Mouse (Mus musculus): ENCODE results near the gene Plin3. TPM values are rescaled to one million over a fixed set of nuclear protein-coding genes. Genes with fewer than 3 reads are reported as not detected.
A peak's percentile ranks its signal among the peaks of the same experiment; 100 is the strongest.

The Plin3 gene
- polyA plus RNA-seq, 1 experiment from 2014 or later, result 94.2 TPM

DNA sequence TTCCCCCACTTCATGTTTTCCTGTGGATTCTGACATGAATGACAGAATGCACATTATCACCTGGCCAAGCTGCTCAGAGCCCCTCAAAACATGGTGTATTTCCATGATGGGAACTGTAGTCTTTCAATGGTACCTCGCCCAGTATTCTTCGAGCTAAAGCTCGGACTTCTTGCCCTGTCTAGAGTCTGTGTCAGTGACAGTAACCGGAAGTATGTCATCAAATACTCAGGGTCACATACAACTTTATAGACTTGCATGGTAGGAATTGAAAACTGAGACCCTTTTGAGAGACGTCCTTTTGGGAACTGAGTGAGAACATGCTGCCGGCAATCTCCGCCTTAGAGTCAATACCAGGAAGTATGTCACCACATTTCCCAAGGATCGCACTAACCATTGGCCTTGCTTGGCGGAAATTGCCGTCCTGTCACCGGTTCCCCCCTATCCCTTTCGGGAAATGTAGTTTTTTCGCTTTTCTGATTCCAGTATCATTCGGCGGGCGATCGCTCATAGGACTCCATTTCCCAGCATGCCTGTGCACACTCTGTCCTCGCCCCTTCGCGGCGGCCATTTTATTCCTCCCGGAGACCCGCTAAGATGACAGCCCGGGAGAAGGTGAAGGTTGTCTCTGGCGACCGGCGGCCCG, 36.3 kb downstream of the Plin3 start, which contains the start of gene Fem1a:
Fem1a (plus strand) TSS at position 572 of the 643 bp plus-strand sequence.
- Histone ChIP-seq H3K9me3 (no peaks in the 10 kb centered on the region), H3K4me2 (peak within 1 kb of the TSS; percentile 96), H3K9ac (peak within 1 kb of the TSS; percentile 51), H3K27ac (peak within 1 kb of the TSS; percentile 96), H3K4me1 (peaks cover 49% of the 10 kb centered on the region), H3K27me3 (no peaks in the 10 kb centered on the region), H3K4me3 (peak within 1 kb of the TSS; percentile 66), H3K36me3 (peaks cover 32% of the 10 kb centered on the region)
- peak; percentile 93 for ATAC-seq (ENCODE audit: insufficient number of reproducible peaks, low FRiP score, low TSS enrichment, low read depth)
- WGBS, result under 1% methylated on average over 28 of the region's 28 CpGs

DNA sequence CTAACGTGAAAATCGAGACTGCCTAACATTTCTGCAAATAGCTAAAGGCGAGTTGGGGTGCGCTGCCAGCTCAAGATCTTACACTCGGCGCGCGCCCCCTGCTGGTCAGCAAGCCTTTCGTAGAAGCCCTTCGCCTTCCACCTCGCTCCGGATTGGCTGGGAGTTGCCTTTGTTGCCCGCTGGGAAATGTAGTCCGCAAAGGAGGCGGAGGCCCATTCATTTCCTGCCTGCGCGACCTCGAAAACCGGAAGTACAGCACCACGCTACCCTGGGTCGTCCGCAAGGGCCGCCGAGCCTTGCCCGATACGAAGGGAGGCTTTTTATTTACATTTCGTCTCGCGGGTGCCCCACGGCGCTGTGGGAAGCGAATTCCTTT, 36.8 kb downstream of the Plin3 start:
- peak overlapping the region; percentile 62 for H3K4me2 ChIP-seq
- WGBS, result under 1% methylated on average over 32 of the region's 32 CpGs
- peaks cover 27% of the 10 kb centered on the region for H3K36me3 ChIP-seq
- H3K4me3 ChIP-seq, result peak overlapping the region; percentile 66
- ATAC-seq (ENCODE audit: insufficient number of reproducible peaks, low FRiP score, low TSS enrichment, low read depth), result peak; percentile 89
- H3K27me3 ChIP-seq, result no peaks in the 10 kb centered on the region
- H3K9ac ChIP-seq, result no peak overlapping the region
- peak overlapping the region; percentile 96 for H3K27ac ChIP-seq
- H3K9me3 ChIP-seq, result no peaks in the 10 kb centered on the region
- peaks cover 47% of the 10 kb centered on the region for H3K4me1 ChIP-seq

DNA sequence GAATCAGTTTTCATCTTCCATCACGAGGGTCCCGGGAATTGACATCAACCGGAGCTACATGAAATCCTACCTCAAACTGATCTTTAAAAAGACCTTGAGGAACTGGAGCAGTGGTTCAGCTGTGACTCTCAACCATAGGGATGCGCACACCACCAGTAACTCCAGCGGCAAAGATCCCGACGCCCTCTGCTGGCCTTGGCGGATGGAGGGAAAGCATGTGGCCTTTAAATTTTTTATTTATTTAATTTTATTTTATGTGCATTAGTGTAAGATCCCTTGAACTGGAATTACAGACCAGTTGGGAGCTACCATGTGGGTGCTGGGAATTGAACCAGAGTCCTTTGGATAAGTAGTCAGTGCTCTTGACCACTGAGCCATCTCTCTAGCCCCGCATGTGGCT, 37.2 kb downstream of the Plin3 start:
- H3K4me2 ChIP-seq, result peak overlapping the region; percentile 34
- WGBS, result 16% methylated on average over 9 of the region's 9 CpGs
- 0 out of 2 replicates have a peak, but pooled peaks have one; percentile 12 for ATAC-seq (ENCODE audit: insufficient number of reproducible peaks, low FRiP score, low TSS enrichment, low read depth)

DNA sequence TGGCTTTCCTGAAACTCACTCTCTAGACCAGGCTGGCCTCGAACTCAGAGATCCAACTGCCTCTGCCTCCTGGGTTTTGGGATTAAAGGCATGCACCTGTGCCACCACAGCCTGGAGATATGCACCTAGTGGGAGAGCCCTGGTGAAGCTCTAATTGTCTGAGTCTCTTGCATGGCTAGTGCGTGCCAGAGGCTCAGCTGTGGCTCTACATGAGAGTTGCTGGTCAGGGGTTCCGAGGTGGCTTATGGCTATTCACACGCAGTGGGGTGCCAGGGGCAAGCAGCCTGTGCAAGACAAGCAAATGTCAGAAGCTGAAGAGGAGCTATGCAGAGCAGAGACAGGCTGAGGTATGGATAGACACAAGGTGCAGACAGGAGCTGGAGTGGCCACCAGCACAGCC, 38.0 kb downstream of the Plin3 start:
- no peak for ATAC-seq (ENCODE audit: insufficient number of reproducible peaks, low FRiP score, low TSS enrichment, low read depth)
- WGBS, result 79% methylated on average over 4 of the region's 4 CpGs
- no peak overlapping the region for H3K27ac ChIP-seq
- no peaks in the 10 kb centered on the region for H3K9me3 ChIP-seq
- H3K4me3 ChIP-seq, result no peak overlapping the region
- no peak overlapping the region for H3K9ac ChIP-seq
- H3K4me2 ChIP-seq, result no peak overlapping the region
- H3K27me3 ChIP-seq, result no peaks in the 10 kb centered on the region
- H3K4me1 ChIP-seq, result peaks cover 37% of the 10 kb centered on the region
- H3K36me3 ChIP-seq, result peaks cover 16% of the 10 kb centered on the region

More for the DNA sequence above, 37.2 kb downstream of the Plin3 start:
- H3K9me3 ChIP-seq, result no peaks in the 10 kb centered on the region
- H3K27me3 ChIP-seq, result no peaks in the 10 kb centered on the region
- peaks cover 23% of the 10 kb centered on the region for H3K36me3 ChIP-seq
- peak overlapping the region; percentile 83 for H3K27ac ChIP-seq
- peak overlapping the region; percentile 66; the same call in 1 of the 2 replicates for H3K4me3 ChIP-seq
- H3K9ac ChIP-seq, result no peak overlapping the region
- H3K4me1 ChIP-seq, result peaks cover 44% of the 10 kb centered on the region

DNA sequence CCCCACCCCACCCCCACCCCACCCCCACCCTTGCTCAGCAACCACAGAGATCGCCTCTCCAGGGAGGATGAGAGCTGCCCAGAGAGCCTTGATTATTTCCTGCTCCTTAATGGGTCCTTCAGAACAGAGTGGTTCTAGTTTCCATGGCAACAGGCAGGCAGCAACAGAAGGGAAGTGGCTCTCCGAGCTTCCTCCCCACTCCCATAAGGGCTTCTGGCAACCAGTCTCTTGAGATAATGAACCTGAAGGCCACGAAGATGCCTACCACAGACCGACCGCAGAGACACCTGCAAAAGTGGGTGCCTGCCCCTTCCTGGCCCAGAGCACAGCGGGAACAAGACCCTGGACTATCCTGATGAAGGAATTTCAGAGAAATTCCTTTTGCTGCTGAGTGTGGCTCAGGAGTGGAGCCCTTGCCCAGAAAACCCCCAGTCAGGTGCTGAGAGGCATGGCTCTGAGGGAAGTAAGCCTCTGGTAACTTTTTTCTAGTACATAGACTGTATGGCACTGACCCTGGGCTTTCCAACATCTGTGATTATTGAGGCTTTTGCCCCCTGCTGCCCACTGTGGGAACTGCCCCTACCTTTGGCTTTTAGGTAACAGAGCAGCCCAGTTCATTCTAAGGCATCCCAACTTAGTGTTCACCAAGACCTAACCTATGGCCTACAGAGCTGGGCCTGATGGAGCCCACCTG, 41.4 kb downstream of the Plin3 start:
- H3K9me3 ChIP-seq, result no peaks in the 10 kb centered on the region
- H3K4me3 ChIP-seq, result no peak overlapping the region
- H3K36me3 ChIP-seq, result no peaks in the 10 kb centered on the region
- no peak overlapping the region for H3K27ac ChIP-seq
- no peak for ATAC-seq (ENCODE audit: insufficient number of reproducible peaks, low FRiP score, low TSS enrichment, low read depth)
- H3K4me1 ChIP-seq, result peaks cover 12% of the 10 kb centered on the region; the same call in 1 of the 2 replicates
- H3K27me3 ChIP-seq, result no peaks in the 10 kb centered on the region
- whole genome bisulfite sequencing, result 23% methylated on average over 6 of the region's 6 CpGs
- H3K4me2 ChIP-seq, result no peak overlapping the region
- H3K9ac ChIP-seq, result no peak overlapping the region

DNA sequence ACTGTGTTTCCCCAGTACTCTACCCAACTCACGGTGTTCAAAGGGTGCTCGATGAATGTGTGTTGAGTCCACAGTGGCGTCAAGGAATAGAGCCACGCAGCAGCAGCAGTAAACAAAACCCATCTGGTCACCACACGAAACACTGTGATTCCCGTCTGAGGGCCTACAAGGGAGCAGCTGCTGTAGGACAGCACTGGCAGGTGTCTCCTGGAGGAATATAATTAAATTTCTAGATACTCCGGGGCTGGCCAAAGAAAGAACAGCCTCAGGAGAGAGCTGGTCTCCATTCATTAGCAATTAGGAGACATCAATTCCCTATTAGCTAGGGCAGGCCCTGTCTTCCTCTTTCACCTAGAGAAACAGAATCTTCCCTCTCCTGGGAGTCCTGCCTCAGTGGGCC, 47.1 kb downstream of the Plin3 start:
- no peaks in the 10 kb centered on the region for H3K9me3 ChIP-seq
- 55% methylated on average over 7 of the region's 7 CpGs for WGBS
- H3K9ac ChIP-seq, result no peak overlapping the region
- H3K27me3 ChIP-seq, result peaks cover 11% of the 10 kb centered on the region
- H3K27ac ChIP-seq, result no peak overlapping the region
- no peak overlapping the region for H3K4me2 ChIP-seq
- 0 out of 2 replicates have a peak, but pooled peaks cover 2% of the 10 kb centered on the region for H3K4me1 ChIP-seq
- H3K36me3 ChIP-seq, result no peaks in the 10 kb centered on the region
- no peak for ATAC-seq (ENCODE audit: insufficient number of reproducible peaks, low FRiP score, low TSS enrichment, low read depth)
- H3K4me3 ChIP-seq, result no peak overlapping the region

DNA sequence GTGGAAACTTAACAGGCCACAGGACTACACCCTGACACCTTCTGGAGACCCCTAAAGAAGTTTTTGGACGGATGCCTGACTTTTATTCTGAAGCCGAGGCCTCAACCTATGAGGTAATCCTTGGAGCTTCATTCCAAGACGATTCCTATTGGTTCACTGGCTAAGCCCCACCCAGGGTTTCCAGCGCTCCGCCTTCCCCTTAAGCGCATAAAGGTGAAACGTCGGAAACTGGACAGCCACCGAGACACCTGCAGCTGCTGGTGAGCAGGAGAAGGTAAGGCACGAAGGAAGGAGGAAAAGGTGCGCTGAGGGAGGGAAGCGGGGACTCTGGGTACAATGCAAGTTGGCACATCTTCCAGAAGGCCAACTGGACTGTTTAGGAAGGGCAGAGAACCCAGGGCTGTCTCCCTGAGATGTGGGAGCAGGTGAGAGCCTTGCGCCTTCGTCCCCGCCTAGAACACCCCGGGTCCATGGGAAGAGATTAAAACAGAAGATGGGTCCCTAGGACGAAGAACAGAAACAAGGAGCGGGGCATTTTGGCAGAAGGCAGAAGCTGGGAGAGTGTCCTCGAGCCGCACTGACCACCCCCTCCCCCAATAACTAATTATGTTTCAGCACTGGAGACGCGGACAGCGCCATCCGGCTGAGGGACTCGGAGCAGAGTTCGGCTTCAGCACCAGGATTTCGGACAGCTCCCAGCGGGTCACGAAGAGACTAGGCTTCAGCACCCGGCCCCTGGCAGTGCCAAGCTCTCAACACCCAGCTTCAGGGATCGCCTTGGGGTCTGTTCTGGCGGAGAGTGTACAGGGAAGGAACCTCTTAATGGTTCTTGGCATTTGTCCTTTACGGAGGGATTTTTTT, 50.9 kb downstream of the Plin3 start:
- Histone ChIP-seq H3K4me1 (0 out of 2 replicates have a peak, but pooled peaks cover 2% of the 10 kb centered on the region), H3K4me2 (no peak overlapping the region), H3K9ac (no peak overlapping the region), H3K9me3 (no peaks in the 10 kb centered on the region), H3K36me3 (no peaks in the 10 kb centered on the region), H3K27me3 (peaks cover 11% of the 10 kb centered on the region), H3K27ac (no peak overlapping the region), H3K4me3 (no peak overlapping the region)
- ATAC-seq (ENCODE audit: insufficient number of reproducible peaks, low FRiP score, low TSS enrichment, low read depth), result peak; percentile 19; the same call in 1 of the 2 replicates
- 1% methylated on average over 33 of the region's 33 CpGs for WGBS

DNA sequence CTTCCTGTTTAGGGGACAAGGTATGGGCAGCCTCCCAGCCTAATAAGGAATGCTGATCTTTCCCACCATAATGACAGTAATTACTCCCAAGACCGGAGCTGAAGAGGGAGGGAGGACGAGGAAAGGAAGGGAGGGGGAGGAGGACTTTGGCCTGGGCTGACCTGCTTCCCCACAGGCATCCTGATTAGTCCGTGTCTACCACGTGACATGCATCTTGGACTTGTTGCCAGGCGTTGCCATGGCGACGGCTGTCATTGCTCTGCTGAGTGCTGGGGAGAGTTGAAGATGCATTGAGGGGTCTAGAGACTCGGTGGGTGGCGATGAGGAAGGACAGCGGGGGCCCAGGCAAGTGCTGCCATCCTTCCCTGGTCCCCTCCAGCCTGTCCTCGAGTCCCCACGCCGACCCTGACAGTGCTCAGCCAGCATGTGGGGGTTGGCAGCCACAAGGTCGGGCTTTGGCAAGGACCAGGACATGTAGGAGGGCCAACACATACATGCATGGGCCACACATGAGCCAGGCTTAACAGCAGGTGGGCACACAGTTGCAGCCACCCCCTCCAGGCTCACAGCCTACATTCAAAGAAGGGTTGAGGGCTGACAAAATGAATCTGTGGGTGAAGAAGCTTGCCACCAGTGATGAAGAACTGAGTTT, 58.7 kb downstream of the Plin3 start:
- Histone ChIP-seq H3K9ac (no peak overlapping the region), H3K4me2 (no peak overlapping the region), H3K27me3 (peaks cover 9% of the 10 kb centered on the region; the same call in 1 of the 2 replicates), H3K4me1 (peaks cover 3% of the 10 kb centered on the region; the same call in 1 of the 2 replicates), H3K27ac (no peak overlapping the region), H3K36me3 (no peaks in the 10 kb centered on the region), H3K4me3 (no peak overlapping the region), H3K9me3 (no peaks in the 10 kb centered on the region)
- ATAC-seq (ENCODE audit: insufficient number of reproducible peaks, low FRiP score, low TSS enrichment, low read depth), result no peak
- WGBS, result 4% methylated on average over 14 of the region's 14 CpGs

DNA sequence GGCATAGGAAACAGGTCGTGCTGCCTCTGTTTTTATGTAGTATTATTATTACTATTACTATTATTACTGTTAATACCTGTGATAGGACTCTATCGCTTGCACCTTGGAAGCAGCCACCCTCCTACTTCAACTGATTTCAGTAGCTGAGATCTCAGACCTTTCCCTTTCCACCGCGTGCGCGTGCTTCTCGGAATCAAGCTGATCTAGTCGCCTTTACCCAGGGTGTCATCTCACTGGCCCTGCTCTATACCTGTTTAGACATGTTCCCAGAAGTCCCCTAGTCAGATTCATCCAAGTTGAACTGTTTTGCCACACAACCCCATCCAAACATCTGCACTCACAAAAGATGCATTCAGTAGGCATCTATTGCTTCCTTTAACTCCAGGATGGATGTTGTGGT, 59.3 kb downstream of the Plin3 start:
- no peak overlapping the region for H3K4me2 ChIP-seq
- H3K4me1 ChIP-seq, result peaks cover 3% of the 10 kb centered on the region; the same call in 1 of the 2 replicates
- peaks cover 9% of the 10 kb centered on the region; the same call in 1 of the 2 replicates for H3K27me3 ChIP-seq
- no peak overlapping the region for H3K9ac ChIP-seq
- WGBS, result 45% methylated on average over 8 of the region's 8 CpGs
- H3K4me3 ChIP-seq, result no peak overlapping the region
- H3K9me3 ChIP-seq, result no peaks in the 10 kb centered on the region
- no peaks in the 10 kb centered on the region for H3K36me3 ChIP-seq
- no peak overlapping the region for H3K27ac ChIP-seq
- ATAC-seq (ENCODE audit: insufficient number of reproducible peaks, low FRiP score, low TSS enrichment, low read depth), result no peak

DNA sequence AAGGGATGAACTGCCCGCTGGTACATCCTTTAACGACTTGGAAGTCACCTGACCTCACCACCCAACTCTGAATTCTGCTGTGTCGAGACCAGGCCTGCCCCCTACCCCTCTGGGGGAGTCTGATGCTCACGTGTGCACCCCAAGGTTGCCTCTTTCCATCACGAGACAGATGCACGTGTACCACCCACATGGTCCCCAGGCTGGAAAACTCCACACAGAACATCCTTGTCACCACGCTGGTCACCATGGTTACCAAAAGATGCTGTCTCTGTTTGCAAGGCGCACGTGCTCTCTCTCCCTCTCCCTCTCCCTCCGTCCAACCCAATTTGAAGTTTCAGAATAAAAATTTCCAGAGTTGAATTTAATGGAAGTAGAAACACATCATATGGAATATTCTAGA, 62.7 kb downstream of the Plin3 start:
- Histone ChIP-seq H3K9ac (no peak overlapping the region), H3K4me1 (peaks cover 3% of the 10 kb centered on the region; the same call in 1 of the 2 replicates), H3K4me3 (no peak overlapping the region), H3K9me3 (no peaks in the 10 kb centered on the region), H3K4me2 (no peak overlapping the region), H3K27me3 (0 out of 2 replicates have a peak, but pooled peaks cover 6% of the 10 kb centered on the region), H3K36me3 (no peaks in the 10 kb centered on the region), H3K27ac (no peak overlapping the region)
- ATAC-seq (ENCODE audit: insufficient number of reproducible peaks, low FRiP score, low TSS enrichment, low read depth), result no peak
- WGBS, result 60% methylated on average over 10 of the region's 10 CpGs

Measured in limb, embryonic 15.5 days (tissue).